Mouse (Mus musculus) kidney, embryonic 15.5 days (tissue): ENCODE measurements around the gene Pigb. TPM values are rescaled to one million over a fixed set of nuclear protein-coding genes. Genes with fewer than 3 reads are reported as not detected.

Experiments used
- ATAC-seq: fragments of 200-750 bp; cut with Nextera tagmentation; replicated peaks from 2 replicates; pipeline ENCODE4 v1.8.0; 2017; ENCODE audit warnings: moderate TSS enrichment; ENCODE audit not compliant: low FRiP score
- H3K27ac ChIP-seq: fragments of 300-500 bp; sonication (generic); 2 replicates; pipeline ENCODE4 v1.5.1; 2015; ENCODE audit warnings: mild to moderate bottlenecking, inconsistent platforms
- H3K27me3 ChIP-seq: fragments of 300-500 bp; sonication (generic); 2 replicates; pipeline ENCODE4 v1.6.1; 2015; ENCODE audit warnings: inconsistent platforms
- H3K36me3 ChIP-seq: fragments of 300-500 bp; sonication (generic); 2 replicates; pipeline ENCODE4 v1.6.1; 2015; ENCODE audit warnings: inconsistent platforms
- H3K4me1 ChIP-seq: fragments of 300-500 bp; sonication (generic); 2 replicates; pipeline ENCODE4 v1.6.1; 2015; ENCODE audit warnings: inconsistent platforms
- H3K4me2 ChIP-seq: fragments of 300-500 bp; sonication (generic); 2 replicates; pipeline ENCODE4 v1.6.1; 2015; ENCODE audit warnings: moderate library complexity, mild to moderate bottlenecking, inconsistent platforms
- H3K4me3 ChIP-seq: fragments of 300-500 bp; sonication (generic); replicated peaks from 2 replicates; pipeline ENCODE4 v1.5.1; 2015; ENCODE audit warnings: mild to moderate bottlenecking, inconsistent platforms
- H3K9ac ChIP-seq: fragments of 300-500 bp; sonication (generic); 2 replicates; pipeline ENCODE4 v1.6.1; 2015; ENCODE audit warnings: mild to moderate bottlenecking, inconsistent platforms
- H3K9me3 ChIP-seq: fragments of 300-500 bp; sonication (generic); replicated peaks from 2 replicates; pipeline ENCODE4 v1.6.1; 2016; ENCODE audit warnings: inconsistent platforms
- WGBS: fragments of 180-500 bp; shearing (Covaris S2); methylation state at CpG from one replicate; pipeline ENCODE4 v1.1.7; 2015; ENCODE audit warnings: mixed read lengths; 5-methylcytosine and 5-hydroxymethylcytosine counted together
- polyA plus RNA-seq: library from polyadenylated mRNA; unstranded; fragments of >200 nt; fragmentation: Nextera tagmentation; extraction: Ambion mirVana; gene quantifications from 2 replicates; pipeline ENCODE4 v1.2.1, GENCODE M21; 2015

The Pigb gene
- polyA plus RNA-seq, 1 experiment from 2014 or later, result 16.2 TPM

GRCm38 (mm10) chr9:73006175-73006574 lies 34.0 kb downstream of the Pigb start:
- H3K27me3 ChIP-seq, result no peaks in the 10 kb centered on the region
- 93% methylated on average over 3 of the region's 3 CpGs for WGBS
- no peak overlapping the region for H3K4me2 ChIP-seq
- no peaks in the 10 kb centered on the region for H3K9me3 ChIP-seq
- H3K4me3 ChIP-seq, result no peak overlapping the region
- H3K27ac ChIP-seq, result no peak overlapping the region
- ATAC-seq, result no peak
- no peak overlapping the region for H3K9ac ChIP-seq
- H3K4me1 ChIP-seq, result no peaks in the 10 kb centered on the region
- H3K36me3 ChIP-seq, result peaks cover 28% of the 10 kb centered on the region

- Histone ChIP-seq H3K36me3 (peaks cover 19% of the 10 kb centered on the region), H3K9me3 (no peaks in the 10 kb centered on the region), H3K4me1 (no peaks in the 10 kb centered on the region), H3K4me2 (no peak overlapping the region), H3K27ac (no peak overlapping the region), H3K4me3 (no peak overlapping the region), H3K27me3 (no peaks in the 10 kb centered on the region), H3K9ac (no peak overlapping the region)
- no peak for ATAC-seq
- 85% methylated on average over 6 of the region's 6 CpGs for WGBS
Measured at GRCm38 (mm10) chr9:73005106-73005505, 35.1 kb downstream of the Pigb start.

- 90% methylated on average over 8 of the region's 8 CpGs for WGBS
Measured at GRCm38 (mm10) chr9:73004076-73004475, 36.1 kb downstream of the Pigb start.

DNA sequence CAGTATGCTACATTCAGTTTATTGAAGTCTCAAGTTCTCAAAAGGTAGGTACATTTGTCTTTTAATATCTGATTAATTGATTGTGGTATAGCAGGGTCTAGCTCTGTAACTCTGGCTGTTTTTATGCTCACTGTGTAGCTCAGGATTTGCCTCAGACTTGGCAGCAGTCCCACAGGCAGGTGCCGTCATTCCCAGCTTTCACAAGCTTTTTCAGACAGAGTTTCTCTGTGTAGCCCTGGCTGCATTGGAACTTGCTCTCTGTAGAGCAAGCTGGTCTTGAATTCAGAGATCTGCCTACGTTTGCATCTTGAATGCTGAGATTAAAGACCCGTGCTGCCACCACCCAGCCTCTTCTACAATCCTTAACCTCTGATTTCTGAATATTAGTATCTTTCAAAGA lies 38.0 kb downstream of the Pigb start:
- Histone ChIP-seq H3K27ac (0 out of 2 replicates have a peak overlapping the region, but pooled peaks have one; percentile 25), H3K9ac (no peak overlapping the region)

More at GRCm38 (mm10) chr9:73004076-73004475, 36.1 kb downstream of the Pigb start:
- Histone ChIP-seq H3K27me3 (no peaks in the 10 kb centered on the region), H3K36me3 (peaks cover 17% of the 10 kb centered on the region), H3K4me1 (no peaks in the 10 kb centered on the region), H3K9ac (no peak overlapping the region), H3K27ac (no peak overlapping the region), H3K4me2 (no peak overlapping the region), H3K9me3 (no peaks in the 10 kb centered on the region), H3K4me3 (no peak overlapping the region)
- no peak for ATAC-seq

GRCm38 (mm10) chr9:73001314-73002011 lies 38.7 kb downstream of the Pigb start:
- ATAC-seq, result no peak
- Histone ChIP-seq H3K9me3 (no peaks in the 10 kb centered on the region), H3K4me3 (no peak overlapping the region), H3K9ac (no peak overlapping the region), H3K36me3 (peaks cover 17% of the 10 kb centered on the region), H3K27me3 (no peaks in the 10 kb centered on the region), H3K4me2 (no peak overlapping the region), H3K27ac (no peak overlapping the region), H3K4me1 (no peaks in the 10 kb centered on the region)
- 87% methylated on average over 13 of the region's 13 CpGs for WGBS

More for the DNA sequence above, 38.0 kb downstream of the Pigb start:
- no peak overlapping the region for H3K4me2 ChIP-seq
- no peak for ATAC-seq
- H3K9me3 ChIP-seq, result no peaks in the 10 kb centered on the region
- no peaks in the 10 kb centered on the region for H3K4me1 ChIP-seq
- H3K36me3 ChIP-seq, result peaks cover 17% of the 10 kb centered on the region
- 63% methylated on average over 3 of the region's 3 CpGs for WGBS
- H3K4me3 ChIP-seq, result no peak overlapping the region
- no peaks in the 10 kb centered on the region for H3K27me3 ChIP-seq

- Histone ChIP-seq H3K36me3 (peaks cover 9% of the 10 kb centered on the region), H3K27ac (no peak overlapping the region), H3K4me1 (no peaks in the 10 kb centered on the region), H3K4me2 (no peak overlapping the region), H3K9me3 (no peaks in the 10 kb centered on the region), H3K4me3 (no peak overlapping the region), H3K27me3 (no peaks in the 10 kb centered on the region), H3K9ac (no peak overlapping the region)
- WGBS, result 71% methylated on average over 2 of the region's 2 CpGs
- ATAC-seq, result no peak
Measured at GRCm38 (mm10) chr9:73000487-73000886, 39.7 kb downstream of the Pigb start.

DNA sequence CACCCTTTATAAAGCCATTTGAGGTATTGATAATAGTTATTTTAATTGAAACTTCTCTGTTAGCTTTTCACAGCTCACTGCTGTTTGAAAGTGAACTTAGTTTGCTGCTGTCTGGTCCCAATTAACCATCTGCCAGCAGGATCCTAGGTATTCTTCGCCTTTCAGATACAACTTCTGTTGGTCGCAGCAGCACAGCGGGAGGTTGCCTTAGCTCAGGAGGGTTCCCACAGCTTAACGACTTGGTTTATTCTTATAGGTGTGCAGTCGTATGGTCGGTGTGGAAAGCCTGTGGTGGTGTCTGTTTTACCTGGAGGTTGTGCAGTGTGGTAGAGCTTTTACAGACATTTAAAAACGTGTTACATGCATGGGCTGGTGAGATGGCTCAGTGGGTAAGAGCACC lies 43.4 kb downstream of the Pigb start:
- Histone ChIP-seq H3K4me2 (no peak overlapping the region), H3K4me1 (no peaks in the 10 kb centered on the region), H3K36me3 (peaks cover 2% of the 10 kb centered on the region; the same call in 1 of the 2 replicates), H3K27ac (no peak overlapping the region), H3K27me3 (no peaks in the 10 kb centered on the region), H3K4me3 (no peak overlapping the region), H3K9ac (no peak overlapping the region), H3K9me3 (no peaks in the 10 kb centered on the region)
- ATAC-seq, result no peak
- 67% methylated on average over 7 of the region's 7 CpGs for WGBS

- no peak for ATAC-seq
- H3K27ac ChIP-seq, result no peak overlapping the region
Measured at GRCm38 (mm10) chr9:72996167-72996566, 44.0 kb downstream of the Pigb start.

DNA sequence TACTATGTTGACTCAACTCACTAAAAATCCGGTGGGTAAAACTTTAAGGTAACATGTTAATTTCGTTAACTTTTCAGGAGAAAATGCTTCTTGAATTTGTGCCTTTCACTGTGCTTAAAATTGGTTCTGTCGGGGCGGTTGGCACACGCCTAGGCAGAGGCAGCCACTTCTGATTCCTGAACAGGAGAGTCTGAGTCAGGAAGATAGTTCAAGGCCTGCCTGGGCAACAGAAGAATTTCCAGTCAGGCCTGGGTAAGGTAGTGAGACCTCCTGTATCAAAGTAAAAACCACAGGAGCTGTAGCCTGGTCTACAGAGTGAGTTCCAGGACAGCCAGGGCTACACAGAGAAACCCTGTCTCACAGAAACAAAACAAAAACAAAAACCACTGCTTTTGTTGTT lies 47.6 kb downstream of the Pigb start:
- Histone ChIP-seq H3K27ac (no peak overlapping the region), H3K36me3 (no peaks in the 10 kb centered on the region), H3K4me2 (no peak overlapping the region), H3K9ac (no peak overlapping the region), H3K4me3 (no peak overlapping the region), H3K27me3 (no peaks in the 10 kb centered on the region), H3K9me3 (no peaks in the 10 kb centered on the region), H3K4me1 (no peaks in the 10 kb centered on the region)
- 92% methylated on average over 5 of the region's 5 CpGs for WGBS
- no peak for ATAC-seq

More at GRCm38 (mm10) chr9:72996167-72996566, 44.0 kb downstream of the Pigb start:
- Histone ChIP-seq H3K4me1 (no peaks in the 10 kb centered on the region), H3K9ac (no peak overlapping the region), H3K4me2 (no peak overlapping the region), H3K36me3 (no peaks in the 10 kb centered on the region), H3K27me3 (no peaks in the 10 kb centered on the region), H3K4me3 (no peak overlapping the region), H3K9me3 (no peaks in the 10 kb centered on the region)

DNA sequence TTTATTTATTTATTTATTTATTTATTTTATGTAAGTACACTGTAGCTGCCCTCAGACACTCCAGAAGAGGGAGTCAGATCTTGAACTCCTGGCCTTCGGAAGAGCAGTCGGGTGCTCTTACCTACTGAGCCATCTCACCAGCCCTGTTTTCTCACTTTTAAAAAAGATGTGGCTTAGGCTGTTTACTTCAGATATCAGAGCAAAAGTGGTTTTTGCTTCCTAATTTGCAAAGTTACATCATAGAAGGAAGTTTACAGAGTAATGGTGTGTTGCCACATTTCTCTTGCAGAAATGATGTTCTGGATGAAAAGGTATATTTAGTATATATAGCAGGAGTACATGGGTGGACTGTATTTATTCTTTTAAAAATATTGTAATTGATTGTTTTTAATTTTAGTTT lies 48.8 kb downstream of the Pigb start:
- H3K36me3 ChIP-seq, result no peaks in the 10 kb centered on the region
- no peak overlapping the region for H3K9ac ChIP-seq
- no peak for ATAC-seq
- H3K9me3 ChIP-seq, result no peaks in the 10 kb centered on the region
- no peak overlapping the region for H3K4me2 ChIP-seq
- whole genome bisulfite sequencing, result 96% methylated on average over 2 of the region's 2 CpGs
- H3K27ac ChIP-seq, result no peak overlapping the region
- H3K4me1 ChIP-seq, result peaks cover 2% of the 10 kb centered on the region; the same call in 1 of the 2 replicates
- H3K27me3 ChIP-seq, result no peaks in the 10 kb centered on the region
- H3K4me3 ChIP-seq, result no peak overlapping the region

DNA sequence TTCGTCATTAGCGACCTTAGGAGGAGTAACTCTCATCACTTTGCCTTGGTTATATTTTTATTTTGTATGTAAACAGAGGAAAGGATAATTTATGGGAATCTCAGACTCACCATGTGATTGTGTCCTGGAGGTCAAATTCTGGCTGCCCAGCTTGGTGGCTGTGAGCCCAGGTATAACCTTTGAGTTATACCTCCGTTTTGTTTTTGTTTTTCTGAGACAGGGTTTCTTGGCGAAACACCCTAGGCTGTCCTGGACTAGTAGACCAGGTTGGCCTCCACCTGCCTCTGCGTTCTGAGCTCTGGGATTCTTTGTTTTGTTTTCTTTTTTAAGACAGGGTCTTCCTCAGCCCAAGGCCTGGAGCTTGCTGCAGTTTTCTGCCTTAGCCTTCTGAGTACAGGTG lies 51.5 kb downstream of the Pigb start:
- H3K36me3 ChIP-seq, result no peaks in the 10 kb centered on the region
- no peak for ATAC-seq

DNA sequence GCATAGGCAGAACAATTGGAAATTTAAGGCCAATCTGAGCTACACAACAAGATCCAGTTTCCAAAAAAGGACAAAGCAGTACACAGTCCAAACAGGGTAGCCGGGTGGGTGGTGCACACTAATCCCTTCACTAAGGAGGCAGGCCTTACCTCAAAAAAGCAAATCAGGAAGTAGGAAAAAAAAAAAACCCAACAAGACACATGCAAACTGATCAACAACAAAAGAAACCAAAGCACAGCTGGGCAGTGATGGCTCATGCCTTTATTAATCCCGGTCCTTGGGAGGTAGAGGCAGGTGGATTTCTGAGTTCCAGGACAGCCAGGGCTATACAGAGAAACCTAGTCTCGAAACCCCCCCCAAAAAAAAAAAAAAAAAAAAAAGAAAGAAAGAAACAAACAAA lies 52.5 kb downstream of the Pigb start:
- WGBS, result 74% methylated on average over 3 of the region's 3 CpGs
- Histone ChIP-seq H3K27ac (no peak overlapping the region), H3K4me1 (peaks cover 16% of the 10 kb centered on the region), H3K9me3 (no peaks in the 10 kb centered on the region), H3K4me3 (no peak overlapping the region), H3K36me3 (no peaks in the 10 kb centered on the region), H3K4me2 (no peak overlapping the region), H3K27me3 (no peaks in the 10 kb centered on the region), H3K9ac (no peak overlapping the region)
- ATAC-seq, result no peak

More for the DNA sequence above, 51.5 kb downstream of the Pigb start:
- no peak overlapping the region for H3K9ac ChIP-seq
- H3K4me1 ChIP-seq, result peaks cover 16% of the 10 kb centered on the region
- no peak overlapping the region for H3K4me3 ChIP-seq
- H3K27me3 ChIP-seq, result no peaks in the 10 kb centered on the region
- 76% methylated on average over 5 of the region's 5 CpGs for WGBS
- no peak overlapping the region for H3K4me2 ChIP-seq
- H3K9me3 ChIP-seq, result no peaks in the 10 kb centered on the region
- no peak overlapping the region for H3K27ac ChIP-seq
